Mouse (Mus musculus) cortical plate, adult 2 months (tissue): ENCODE data around the gene Tor4a.

Experiments
- CTCF ChIP-seq: fragments of 200-500 bp; IDR thresholded peaks from 2 replicates; pipeline ENCODE4 v1.5.1; 2011; ENCODE audit warnings: mild to moderate bottlenecking, control low read depth, low read length; ENCODE audit not compliant: insufficient read depth; ENCODE audit errors: extremely low read depth
- POLR2A ChIP-seq: fragments of 200-500 bp; IDR thresholded peaks from 2 replicates; pipeline ENCODE4 v1.6.1; 2011; ENCODE audit warnings: mild to moderate bottlenecking, low read length, control low read depth; ENCODE audit not compliant: insufficient read depth; ENCODE audit errors: extremely low read depth

- TF ChIP-seq CTCF (no peak), POLR2A (no peak)
These were observed 51.3 kb downstream of the Tor4a start for GRCm38 (mm10) chr2:25145346-25145745.
